Mouse (Mus musculus): ENCODE data around the gene Cst9. TPM values are rescaled to one million over a fixed set of nuclear protein-coding genes. Genes with fewer than 3 reads are reported as not detected.
A peak's percentile ranks its signal among the peaks of the same experiment; 100 is the strongest.

Gene Cst9
- polyA plus RNA-seq, 1 experiment from 2014 or later = not detected

DNA sequence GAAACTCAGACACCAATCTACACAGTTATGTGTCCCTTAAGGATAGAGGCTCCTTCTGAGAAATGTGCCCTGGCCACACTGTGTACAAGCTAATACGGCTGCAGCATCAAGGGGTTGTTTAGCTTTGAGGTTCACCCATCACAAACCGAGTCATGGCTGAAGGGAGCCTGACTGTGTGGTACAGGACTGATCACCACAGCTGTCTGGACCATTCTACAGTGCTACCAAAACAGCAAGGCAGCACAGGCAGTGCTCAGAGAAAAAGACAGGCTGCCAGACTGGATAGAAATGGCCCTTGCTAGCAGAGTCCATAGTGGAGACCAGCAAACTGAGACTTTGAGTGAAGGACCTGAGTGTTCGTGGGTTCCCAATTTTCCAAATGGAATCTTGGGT is 39.3 kb downstream of the Cst9 start:
- Histone ChIP-seq H3K4me2 (ENCODE audit: low read length) (peak overlapping the region; percentile 86), H3K27ac (replicated peaks; ENCODE audit: low read depth, low read length) (no peak overlapping the region), H3K4me3 (replicated peaks; ENCODE audit: low read depth, low read length) (peak overlapping the region; percentile 93), H3K4me1 (ENCODE audit: control insufficient read depth, insufficient read depth, low read length) (peaks cover 26% of the 10 kb centered on the region), H3K9ac (replicated peaks; ENCODE audit: low read length) (peak overlapping the region; percentile 88), H3K9me3 (ENCODE audit: control insufficient read depth, low read length) (no peaks in the 10 kb centered on the region), H3K36me3 (ENCODE audit: control insufficient read depth, insufficient read depth, low read length) (peaks cover 24% of the 10 kb centered on the region), H3K27me3 (ENCODE audit: control insufficient read depth, insufficient read depth, low read length) (no peaks in the 10 kb centered on the region)
- no peak for DNase-seq
- ATAC-seq (ENCODE audit: low FRiP score, low TSS enrichment) = no peak
- WGBS = 53% methylated on average over 3 of the region's 3 CpGs

DNA sequence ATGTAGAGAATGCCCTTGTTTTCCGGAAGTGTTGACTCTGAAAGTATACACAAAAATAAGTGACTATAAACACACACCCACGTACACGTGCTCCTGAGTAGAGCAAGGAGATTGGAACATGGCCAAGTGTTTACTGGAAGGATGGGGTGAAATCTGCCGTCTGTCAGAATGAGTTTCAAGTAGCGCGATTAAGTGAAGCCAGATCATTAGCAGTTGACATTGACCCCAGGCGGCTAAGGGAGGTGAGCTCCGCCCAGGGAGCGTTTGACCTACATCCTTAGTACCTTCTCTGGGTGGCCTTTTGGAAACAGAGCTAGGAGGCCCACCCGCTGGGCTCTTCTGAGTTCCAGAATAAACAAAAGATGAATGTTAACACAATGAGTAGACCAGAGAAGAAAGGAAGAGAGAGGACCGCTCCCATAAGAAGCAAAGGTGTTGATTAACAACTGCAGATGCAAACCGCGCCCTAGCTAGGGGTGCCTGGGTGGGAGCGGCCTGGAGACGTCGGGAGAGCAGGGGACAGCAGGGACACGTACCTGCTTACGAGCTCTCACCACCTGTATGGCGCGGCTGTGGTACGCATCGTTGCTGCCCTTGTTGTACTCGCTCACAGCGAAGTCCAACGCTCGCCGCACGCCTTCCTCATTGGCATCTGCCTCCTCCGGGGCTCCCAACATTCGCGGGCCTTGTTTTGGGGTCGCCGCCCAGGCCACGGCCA is 39.8 kb downstream of the Cst9 start:
- no peaks in the 10 kb centered on the region for H3K9me3 ChIP-seq (ENCODE audit: control insufficient read depth, low read length)
- peaks cover 24% of the 10 kb centered on the region for H3K36me3 ChIP-seq (ENCODE audit: control insufficient read depth, insufficient read depth, low read length)
- H3K4me2 ChIP-seq (ENCODE audit: low read length) = peak overlapping the region; percentile 86
- H3K4me3 ChIP-seq (replicated peaks; ENCODE audit: low read depth, low read length) = peak overlapping the region; percentile 93
- H3K9ac ChIP-seq (replicated peaks; ENCODE audit: low read length) = peak overlapping the region; percentile 88
- peak overlapping the region; percentile 85 for H3K27ac ChIP-seq (replicated peaks; ENCODE audit: low read depth, low read length)
- H3K27me3 ChIP-seq (ENCODE audit: control insufficient read depth, insufficient read depth, low read length) = no peaks in the 10 kb centered on the region
- WGBS = 1% methylated on average over 34 of the region's 34 CpGs
- ATAC-seq (ENCODE audit: low FRiP score, low TSS enrichment) (peak; percentile 77), DNase-seq (peak; percentile 63)
- peaks cover 26% of the 10 kb centered on the region for H3K4me1 ChIP-seq (ENCODE audit: control insufficient read depth, insufficient read depth, low read length)

DNA sequence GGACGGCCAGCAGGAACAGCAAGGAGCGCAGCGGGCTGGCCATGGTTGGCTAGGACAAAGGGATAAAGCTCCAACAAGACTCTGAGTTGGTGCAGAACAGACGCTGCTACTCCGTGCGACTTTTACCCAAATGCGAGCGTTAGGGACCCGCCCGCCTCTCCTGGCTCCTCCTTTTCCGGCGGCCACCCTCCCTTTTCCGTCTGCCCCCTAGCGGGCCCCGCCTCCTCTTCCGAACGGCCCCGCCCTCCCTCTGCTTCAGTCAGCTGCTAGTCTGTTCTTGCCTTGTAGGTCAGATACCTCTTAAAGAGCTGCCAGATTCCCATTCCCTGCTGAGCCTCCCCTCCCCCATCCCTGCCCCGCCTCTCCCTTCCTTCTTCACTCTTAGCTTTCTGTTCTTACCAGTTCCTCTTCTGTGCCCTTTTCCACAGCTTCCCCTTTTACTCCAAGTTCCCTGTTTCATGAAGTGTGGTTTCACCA is 40.4 kb downstream of the Cst9 start, which contains the start of gene Cst3:
Gene Cst3 (minus strand): TSS at position 358 of the 477 bp plus-strand sequence.
- H3K9me3 ChIP-seq (ENCODE audit: control insufficient read depth, low read length) = no peaks in the 10 kb centered on the region
- H3K27me3 ChIP-seq (ENCODE audit: control insufficient read depth, insufficient read depth, low read length) = no peaks in the 10 kb centered on the region
- ATAC-seq (ENCODE audit: low FRiP score, low TSS enrichment) (peak; percentile 93), DNase-seq (peak; percentile 91)
- peaks cover 26% of the 10 kb centered on the region for H3K4me1 ChIP-seq (ENCODE audit: control insufficient read depth, insufficient read depth, low read length)
- peaks cover 23% of the 10 kb centered on the region for H3K36me3 ChIP-seq (ENCODE audit: control insufficient read depth, insufficient read depth, low read length)
- H3K27ac ChIP-seq (replicated peaks; ENCODE audit: low read depth, low read length) = peak within 1 kb of the TSS; percentile 85
- H3K9ac ChIP-seq (replicated peaks; ENCODE audit: low read length) = peak within 1 kb of the TSS; percentile 88
- H3K4me2 ChIP-seq (ENCODE audit: low read length) = peak within 1 kb of the TSS; percentile 86
- 0% methylated on average over 19 of the region's 19 CpGs for WGBS
- H3K4me3 ChIP-seq (replicated peaks; ENCODE audit: low read depth, low read length) = peak within 1 kb of the TSS; percentile 93

DNA sequence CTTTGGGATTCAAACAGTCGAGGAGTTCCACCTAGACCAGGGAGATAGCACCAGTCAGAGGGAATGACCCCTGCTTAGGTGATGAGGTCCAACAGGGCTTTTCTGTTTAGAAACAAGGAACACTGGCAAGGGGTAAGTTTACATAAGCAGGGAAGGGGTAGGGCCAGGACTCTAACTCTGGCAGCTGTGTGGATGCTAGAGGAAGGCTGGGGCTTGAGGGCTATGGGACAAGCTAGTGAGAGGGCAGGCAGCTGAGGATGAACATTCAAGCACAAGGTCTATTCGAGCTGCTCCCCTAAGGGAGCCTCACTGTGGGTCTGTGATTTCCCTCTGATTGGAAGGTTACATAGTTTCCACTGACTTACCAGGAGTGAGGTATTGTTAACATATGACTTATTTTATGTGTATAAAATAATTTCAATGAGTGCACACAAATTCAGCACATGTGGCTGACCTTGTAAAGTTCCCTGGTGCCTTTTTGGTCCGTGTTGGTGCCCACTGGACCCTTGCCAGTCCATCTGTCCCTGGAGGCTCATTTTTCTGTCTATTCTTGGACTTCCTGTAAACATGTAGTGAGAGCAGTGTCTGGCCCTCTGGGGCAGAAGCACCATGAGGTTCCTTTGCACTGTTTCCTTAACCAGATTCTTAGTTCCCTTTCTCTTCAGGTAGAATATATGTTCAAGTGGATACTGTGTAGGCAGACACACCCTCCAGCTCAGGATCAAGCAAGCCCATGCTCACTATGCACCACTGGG is 42.2 kb downstream of the Cst9 start:
- Histone ChIP-seq H3K36me3 (ENCODE audit: control insufficient read depth, insufficient read depth, low read length) (peaks cover 7% of the 10 kb centered on the region), H3K4me1 (ENCODE audit: control insufficient read depth, insufficient read depth, low read length) (peaks cover 26% of the 10 kb centered on the region), H3K4me3 (replicated peaks; ENCODE audit: low read depth, low read length) (no peak overlapping the region), H3K9me3 (ENCODE audit: control insufficient read depth, low read length) (no peaks in the 10 kb centered on the region), H3K27me3 (ENCODE audit: control insufficient read depth, insufficient read depth, low read length) (no peaks in the 10 kb centered on the region), H3K4me2 (ENCODE audit: low read length) (no peak overlapping the region), H3K27ac (replicated peaks; ENCODE audit: low read depth, low read length) (no peak overlapping the region), H3K9ac (replicated peaks; ENCODE audit: low read length) (no peak overlapping the region)
- DNase-seq (no peak), ATAC-seq (ENCODE audit: low FRiP score, low TSS enrichment) (no peak)
- 70% methylated on average over 3 of the region's 3 CpGs for WGBS

DNA sequence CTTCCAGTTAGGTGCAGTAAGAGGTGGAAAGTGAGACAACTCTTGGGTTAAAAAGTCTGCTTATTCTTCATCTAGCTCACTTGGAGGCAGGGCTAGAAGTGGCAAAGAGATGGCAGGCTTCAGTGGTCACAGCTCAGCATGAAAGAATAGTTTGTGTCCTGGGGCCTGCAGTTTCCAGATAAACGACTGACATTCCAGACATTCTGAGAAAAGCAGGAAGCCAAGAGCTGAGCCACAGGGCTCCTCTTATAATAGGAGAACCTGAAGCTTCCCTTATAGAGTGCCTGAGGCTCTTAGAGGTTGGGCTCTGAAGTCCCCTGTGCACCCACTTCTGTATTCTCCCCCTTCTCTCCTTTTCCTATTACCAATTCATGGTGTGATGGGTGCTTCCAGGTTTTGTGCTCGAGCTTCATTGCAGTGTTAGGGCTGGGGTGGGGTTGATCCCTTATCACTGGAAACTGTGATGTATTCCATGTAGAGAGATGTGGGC is 43.7 kb downstream of the Cst9 start:
- Histone ChIP-seq H3K4me2 (ENCODE audit: low read length) (no peak overlapping the region), H3K36me3 (ENCODE audit: control insufficient read depth, insufficient read depth, low read length) (no peaks in the 10 kb centered on the region), H3K9me3 (ENCODE audit: control insufficient read depth, low read length) (no peaks in the 10 kb centered on the region), H3K27ac (replicated peaks; ENCODE audit: low read depth, low read length) (no peak overlapping the region), H3K4me1 (ENCODE audit: control insufficient read depth, insufficient read depth, low read length) (peaks cover 12% of the 10 kb centered on the region), H3K27me3 (ENCODE audit: control insufficient read depth, insufficient read depth, low read length) (no peaks in the 10 kb centered on the region), H3K9ac (replicated peaks; ENCODE audit: low read length) (no peak overlapping the region), H3K4me3 (replicated peaks; ENCODE audit: low read depth, low read length) (no peak overlapping the region)
- 14% methylated on average over 2 of the region's 2 CpGs for WGBS
- ATAC-seq (ENCODE audit: low FRiP score, low TSS enrichment) (no peak), DNase-seq (no peak)

DNA sequence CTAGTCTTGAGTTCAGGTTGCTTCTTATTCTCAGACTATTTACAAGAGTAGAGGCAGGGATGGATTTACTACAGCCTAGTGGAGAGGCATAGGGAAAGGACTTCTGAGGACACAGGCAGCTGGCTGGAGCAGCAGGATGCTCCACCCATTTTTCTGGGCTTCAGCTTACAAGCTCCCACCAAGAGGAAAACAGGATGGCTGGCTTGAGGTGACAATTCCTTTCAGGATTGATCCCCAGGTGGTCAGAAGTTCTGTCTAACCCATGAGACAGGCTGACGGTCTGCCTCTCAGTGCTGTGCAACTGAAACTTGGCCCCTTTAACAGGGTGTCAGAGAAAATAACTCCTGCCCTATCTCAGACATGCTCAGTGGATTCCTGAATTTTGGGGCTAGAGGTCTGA is 44.3 kb downstream of the Cst9 start:
- no peaks in the 10 kb centered on the region for H3K9me3 ChIP-seq (ENCODE audit: control insufficient read depth, low read length)
- DNase-seq = no peak
- no peak overlapping the region for H3K9ac ChIP-seq (replicated peaks; ENCODE audit: low read length)
- ATAC-seq (ENCODE audit: low FRiP score, low TSS enrichment) = no peak
- H3K27me3 ChIP-seq (ENCODE audit: control insufficient read depth, insufficient read depth, low read length) = no peaks in the 10 kb centered on the region
- WGBS = 50% methylated on average over 1 of the region's 1 CpGs
- H3K4me3 ChIP-seq (replicated peaks; ENCODE audit: low read depth, low read length) = no peak overlapping the region
- peaks cover 7% of the 10 kb centered on the region for H3K4me1 ChIP-seq (ENCODE audit: control insufficient read depth, insufficient read depth, low read length)
- H3K36me3 ChIP-seq (ENCODE audit: control insufficient read depth, insufficient read depth, low read length) = no peaks in the 10 kb centered on the region
- H3K27ac ChIP-seq (replicated peaks; ENCODE audit: low read depth, low read length) = no peak overlapping the region
- no peak overlapping the region for H3K4me2 ChIP-seq (ENCODE audit: low read length)

DNA sequence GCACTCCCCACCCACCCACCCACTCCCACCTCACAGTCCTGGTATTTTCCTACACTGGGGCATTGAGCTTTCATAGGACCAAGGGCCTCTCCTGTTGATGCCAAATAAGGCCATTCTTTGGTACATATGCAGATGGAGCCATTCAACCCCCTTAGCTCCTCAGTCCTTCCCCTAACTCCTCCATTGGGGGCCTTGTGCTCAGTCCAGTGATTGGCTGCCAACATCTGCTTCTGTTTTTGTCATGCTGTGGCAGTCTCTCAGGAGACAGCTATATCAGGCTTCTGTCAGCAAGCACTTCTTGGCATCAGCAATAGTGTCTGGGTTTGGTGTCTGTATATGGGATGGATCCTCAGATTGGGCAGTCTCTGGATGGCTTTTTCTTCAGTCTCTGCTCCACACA is 49.8 kb downstream of the Cst9 start:
- H3K4me1 ChIP-seq (ENCODE audit: control insufficient read depth, insufficient read depth, low read length) = 0 out of 2 replicates have a peak, but pooled peaks cover 3% of the 10 kb centered on the region
- no peak overlapping the region for H3K9ac ChIP-seq (replicated peaks; ENCODE audit: low read length)
- H3K4me3 ChIP-seq (replicated peaks; ENCODE audit: low read depth, low read length) = no peak overlapping the region
- H3K4me2 ChIP-seq (ENCODE audit: low read length) = no peak overlapping the region
- H3K9me3 ChIP-seq (ENCODE audit: control insufficient read depth, low read length) = no peaks in the 10 kb centered on the region
- no peaks in the 10 kb centered on the region for H3K36me3 ChIP-seq (ENCODE audit: control insufficient read depth, insufficient read depth, low read length)
- no peak for ATAC-seq (ENCODE audit: low FRiP score, low TSS enrichment)
- H3K27ac ChIP-seq (replicated peaks; ENCODE audit: low read depth, low read length) = no peak overlapping the region
- DNase-seq = no peak
- no peaks in the 10 kb centered on the region for H3K27me3 ChIP-seq (ENCODE audit: control insufficient read depth, insufficient read depth, low read length)
